Mouse (Mus musculus) stomach, embryonic 14.5 days (tissue): ENCODE results near the gene Prkci. TPM values are rescaled to one million over a fixed set of nuclear protein-coding genes. Genes with fewer than 3 reads are reported as not detected.

Experiments
- ATAC-seq: fragments of 200-750 bp; cut with Nextera tagmentation; 2 replicates; pipeline ENCODE4 v1.8.0; 2017; ENCODE audit warnings: low read depth, moderate TSS enrichment; ENCODE audit not compliant: insufficient number of reproducible peaks, insufficient read depth, low FRiP score
- H3K27ac ChIP-seq: fragments of 300-500 bp; sonication (generic); 2 replicates; pipeline ENCODE4 v1.5.1; 2014; ENCODE audit warnings: mild to moderate bottlenecking, low read length, moderate library complexity, mixed read lengths
- H3K27me3 ChIP-seq: fragments of 300-500 bp; sonication (generic); 2 replicates; pipeline ENCODE4 v1.6.1; 2014; ENCODE audit warnings: low read length, control low read depth, mixed read lengths; ENCODE audit not compliant: control insufficient read depth, insufficient read depth
- H3K36me3 ChIP-seq: fragments of 300-500 bp; sonication (generic); 2 replicates; pipeline ENCODE4 v1.6.1; 2014; ENCODE audit warnings: mild to moderate bottlenecking, control low read depth, low read length, moderate library complexity, mixed read lengths; ENCODE audit not compliant: control insufficient read depth, insufficient read depth
- H3K4me1 ChIP-seq: fragments of 300-500 bp; sonication (generic); 2 replicates; pipeline ENCODE4 v1.6.1; 2014; ENCODE audit warnings: low read length, control low read depth, mixed read lengths; ENCODE audit not compliant: control insufficient read depth, insufficient read depth
- H3K4me2 ChIP-seq: fragments of 300-500 bp; sonication (generic); replicated peaks from 2 replicates; pipeline ENCODE4 v1.6.1; 2014; ENCODE audit warnings: low read depth, low read length, control low read depth
- H3K4me3 ChIP-seq: fragments of 300-500 bp; sonication (generic); 2 replicates; pipeline ENCODE4 v1.5.1; 2014; ENCODE audit warnings: low read depth, low read length, control low read depth
- H3K9ac ChIP-seq: fragments of 300-500 bp; sonication (generic); replicated peaks from 2 replicates; pipeline ENCODE4 v1.6.1; 2014; ENCODE audit warnings: low read depth, mild to moderate bottlenecking, control low read depth, low read length, moderate library complexity, mixed read lengths
- H3K9me3 ChIP-seq: fragments of 300-500 bp; sonication (generic); 2 replicates; pipeline ENCODE4 v1.6.1; 2016; ENCODE audit warnings: low read depth, low read length, control low read depth; ENCODE audit not compliant: control insufficient read depth
- WGBS: fragments of 180-500 bp; shearing (Covaris S2); extraction: QIAGEN DNeasy Blood & Tissue Kit; methylation state at CpG from one replicate; pipeline ENCODE4 v1.1.7; 2014; 5-methylcytosine and 5-hydroxymethylcytosine counted together
- polyA plus RNA-seq: library from polyadenylated mRNA; unstranded; fragments of >200 nt; fragmentation: Nextera tagmentation; extraction: Ambion mirVana; gene quantifications from 2 replicates; pipeline ENCODE4 v1.2.1, GENCODE M21; 2014

Gene Prkci
- polyA plus RNA-seq = 51.0 and 51.7 TPM in 2 replicates

DNA sequence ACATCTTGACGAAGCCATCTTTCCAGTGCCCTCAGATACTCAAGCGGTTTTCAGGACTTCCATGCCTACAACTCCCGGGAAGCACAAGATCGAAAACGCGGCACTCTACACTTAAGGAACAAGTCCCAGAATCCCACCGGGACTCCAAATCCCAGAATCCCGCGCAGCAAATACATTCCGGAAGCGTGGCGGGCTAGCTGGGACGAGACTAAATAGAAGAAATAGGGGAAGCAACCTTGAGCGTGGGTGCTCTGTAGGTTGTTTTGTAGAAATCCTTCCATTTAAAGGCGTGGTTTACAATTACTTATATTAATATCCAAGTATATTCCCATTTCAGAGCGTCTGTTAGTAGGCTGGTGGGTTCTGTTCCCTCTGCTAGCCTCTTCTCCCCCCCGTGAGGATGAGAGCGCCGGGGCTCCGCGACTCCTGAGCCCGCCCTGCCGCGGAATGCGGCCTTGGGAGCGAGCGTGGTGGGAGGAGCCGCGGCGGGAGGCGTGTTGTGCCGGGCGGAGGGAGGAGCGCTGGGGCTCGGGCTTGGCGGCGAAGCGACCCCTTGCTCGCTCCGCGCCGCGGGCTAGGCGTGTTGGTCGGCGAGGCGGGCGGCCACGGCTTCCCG, at the start of gene Prkci:
Gene Prkci, plus strand, starts transcription at position 465 of the 616 bp plus-strand sequence.
- WGBS = under 1% methylated on average over 48 of the region's 50 CpGs
- peak; percentile 95 for ATAC-seq
- Histone ChIP-seq H3K27ac (peak within 1 kb of the TSS; percentile 80), H3K9ac (peak within 1 kb of the TSS; percentile 84), H3K4me1 (peaks cover 19% of the 10 kb centered on the region), H3K9me3 (no peaks in the 10 kb centered on the region), H3K27me3 (no peaks in the 10 kb centered on the region), H3K4me2 (peak within 1 kb of the TSS; percentile 56), H3K4me3 (peak within 1 kb of the TSS; percentile 86), H3K36me3 (no peaks in the 10 kb centered on the region)

DNA sequence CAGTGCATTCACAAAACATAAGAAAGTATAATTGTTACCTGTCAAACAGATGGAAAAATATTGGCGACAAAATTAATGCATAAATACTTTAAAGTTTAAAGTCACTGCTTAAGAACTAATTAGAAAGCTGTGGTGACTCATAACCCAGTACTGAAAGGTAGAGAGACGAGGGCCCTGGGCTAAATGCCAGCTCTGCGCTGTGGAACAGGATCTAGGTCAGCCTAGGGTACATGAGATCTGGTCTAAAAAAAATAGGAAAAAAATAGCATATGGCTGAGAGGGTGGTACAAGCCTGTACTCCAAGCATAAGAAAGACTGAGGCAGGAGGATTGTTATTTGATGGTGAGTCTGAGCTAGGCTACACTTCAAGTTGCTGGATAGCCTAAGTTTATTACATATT, 43.9 kb upstream of the Prkci start:
- H3K9me3 ChIP-seq = no peaks in the 10 kb centered on the region
- no peaks in the 10 kb centered on the region for H3K27me3 ChIP-seq
- H3K4me3 ChIP-seq = no peak overlapping the region
- no peak overlapping the region for H3K9ac ChIP-seq
- H3K27ac ChIP-seq = no peak overlapping the region
- no peaks in the 10 kb centered on the region for H3K4me1 ChIP-seq
- no peak overlapping the region for H3K4me2 ChIP-seq
- ATAC-seq = no peak
- H3K36me3 ChIP-seq = peaks cover 51% of the 10 kb centered on the region
- WGBS = 82% methylated on average over 3 of the region's 3 CpGs

DNA sequence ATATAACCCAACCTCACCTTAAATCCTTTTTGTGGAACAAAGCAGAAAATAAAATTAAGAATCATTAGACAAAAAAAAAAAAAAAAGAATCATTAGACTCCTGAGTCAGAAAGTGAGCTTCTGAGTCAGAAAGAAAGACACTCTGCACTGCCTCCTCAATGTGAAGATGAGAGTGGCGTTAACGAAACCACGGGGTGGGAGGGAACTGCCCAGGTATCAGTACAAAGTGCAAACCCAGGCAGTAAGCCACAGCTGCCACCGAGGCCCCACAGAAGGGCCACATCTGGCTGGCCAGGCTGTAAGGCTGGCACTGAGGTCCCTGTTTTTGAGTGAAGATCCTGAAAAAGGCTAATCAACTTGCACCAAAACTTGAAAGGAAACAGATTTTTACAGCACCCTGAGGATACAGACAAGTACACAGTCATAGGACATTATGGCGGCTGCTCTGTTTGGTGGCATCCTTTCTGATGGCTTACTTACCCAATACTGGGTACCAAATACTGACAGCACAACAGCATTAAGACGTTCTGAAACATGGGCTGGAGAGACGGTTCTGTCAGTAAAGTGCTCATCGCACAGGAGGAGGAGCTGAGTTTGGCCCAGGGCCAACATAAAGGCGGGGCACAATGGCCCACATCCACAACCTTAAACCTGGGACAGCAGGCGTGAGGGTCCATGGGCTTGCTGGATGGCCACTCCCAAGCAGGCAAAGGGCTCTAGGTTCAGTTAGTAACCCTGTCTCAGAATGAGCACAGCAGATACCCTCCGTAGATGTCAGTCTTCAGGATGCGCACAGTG, 43.1 kb upstream of the Prkci start:
- Histone ChIP-seq H3K27ac (no peak overlapping the region), H3K9me3 (no peaks in the 10 kb centered on the region), H3K27me3 (no peaks in the 10 kb centered on the region), H3K4me2 (no peak overlapping the region), H3K4me1 (no peaks in the 10 kb centered on the region), H3K36me3 (peaks cover 55% of the 10 kb centered on the region), H3K9ac (no peak overlapping the region), H3K4me3 (no peak overlapping the region)
- WGBS = 88% methylated on average over 12 of the region's 12 CpGs
- no peak; the same call in 1 of the 2 replicates for ATAC-seq

DNA sequence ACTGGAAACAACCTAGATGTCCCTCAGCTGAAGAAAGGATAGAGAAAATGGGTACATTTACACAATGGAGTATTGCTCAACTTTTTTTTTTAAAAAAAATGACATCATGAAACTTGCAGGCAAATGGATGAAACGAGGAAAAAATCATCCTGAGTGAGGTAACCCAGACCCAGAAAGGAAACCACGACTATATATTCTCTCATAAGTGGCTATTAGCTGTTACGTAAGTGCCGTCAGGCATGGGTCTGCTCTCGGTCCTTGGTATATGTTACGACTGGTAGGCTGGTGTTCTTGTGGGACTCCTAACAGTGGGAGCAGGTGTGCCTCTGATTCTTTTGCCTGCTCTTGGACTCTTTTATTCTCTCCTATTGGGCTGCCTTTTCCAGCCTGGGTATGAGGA, 39.2 kb upstream of the Prkci start:
- Histone ChIP-seq H3K4me1 (no peaks in the 10 kb centered on the region), H3K9ac (no peak overlapping the region), H3K4me3 (no peak overlapping the region), H3K4me2 (no peak overlapping the region), H3K27ac (no peak overlapping the region), H3K27me3 (no peaks in the 10 kb centered on the region), H3K9me3 (no peaks in the 10 kb centered on the region), H3K36me3 (peaks cover 66% of the 10 kb centered on the region)
- ATAC-seq = no peak
- WGBS = 95% methylated on average over 6 of the region's 6 CpGs

DNA sequence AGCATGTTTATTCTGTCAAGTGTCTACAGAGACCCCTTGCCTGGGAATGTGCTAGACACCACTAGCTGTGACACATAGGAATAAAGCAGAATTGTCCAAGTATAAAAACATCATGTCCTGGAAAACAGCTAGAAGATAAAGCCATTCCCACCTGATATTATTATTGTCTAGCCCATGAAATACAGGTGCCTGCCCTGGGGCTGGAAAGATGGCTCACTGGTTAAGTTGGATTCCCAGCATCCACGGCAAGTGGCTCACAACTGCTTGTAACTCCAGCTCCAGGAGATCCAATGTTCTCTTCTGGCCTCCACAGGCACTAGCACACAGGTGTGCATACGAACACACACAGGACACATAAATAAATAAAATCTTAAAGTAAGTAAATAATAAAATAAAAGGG, 36.8 kb upstream of the Prkci start:
- H3K36me3 ChIP-seq = peaks cover 75% of the 10 kb centered on the region
- H3K4me1 ChIP-seq = no peaks in the 10 kb centered on the region
- H3K27ac ChIP-seq = no peak overlapping the region
- no peaks in the 10 kb centered on the region for H3K27me3 ChIP-seq
- H3K9ac ChIP-seq = no peak overlapping the region
- H3K4me2 ChIP-seq = no peak overlapping the region
- H3K9me3 ChIP-seq = no peaks in the 10 kb centered on the region
- no peak overlapping the region for H3K4me3 ChIP-seq
- ATAC-seq = no peak
- 78% methylated on average over 2 of the region's 2 CpGs for WGBS

DNA sequence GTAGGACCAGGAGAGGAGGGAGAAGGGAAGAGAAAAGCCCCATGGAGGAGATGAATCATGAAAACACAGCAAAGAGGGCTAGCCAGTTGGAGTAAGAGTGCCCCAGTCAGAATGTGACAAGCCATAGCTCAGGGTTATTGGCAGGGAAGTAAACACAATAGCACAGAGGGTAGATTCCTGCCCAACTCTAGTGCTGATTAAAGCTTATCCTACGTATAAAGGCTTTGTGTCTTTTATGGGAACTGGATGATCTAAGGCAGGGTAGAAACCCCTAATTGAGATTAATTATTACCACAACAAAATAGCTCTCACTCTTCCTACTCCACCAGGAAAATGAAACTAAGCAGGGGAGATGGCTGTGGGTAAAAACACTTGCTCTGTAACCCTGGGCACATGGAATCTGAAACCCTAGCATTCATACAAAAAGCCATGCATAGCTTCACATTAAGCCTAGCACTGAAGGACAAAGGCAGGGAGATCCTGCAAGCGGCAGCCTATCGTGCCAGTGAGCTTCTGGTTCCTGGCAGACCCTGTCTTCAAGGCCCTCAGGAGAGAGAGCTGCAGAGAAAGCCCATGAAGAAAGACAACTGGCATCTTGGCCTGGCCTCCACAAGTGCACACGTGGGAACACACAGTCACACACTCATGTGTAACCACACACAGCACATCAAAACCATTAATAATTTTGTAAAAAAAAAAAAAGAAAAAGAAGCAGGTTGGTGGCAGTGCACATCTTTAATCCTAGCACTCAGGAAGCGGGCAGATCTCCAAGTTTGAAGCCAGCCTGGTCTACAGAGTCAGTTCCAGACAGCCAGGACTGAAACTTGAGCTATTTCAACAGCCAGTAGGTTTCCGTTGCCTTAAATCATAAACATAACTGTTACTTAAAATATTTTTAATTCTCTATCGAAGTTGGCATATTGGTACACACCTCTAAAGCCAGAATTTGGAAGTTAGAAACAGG, 35.4 kb upstream of the Prkci start:
- Histone ChIP-seq H3K4me1 (no peaks in the 10 kb centered on the region), H3K4me3 (no peak overlapping the region), H3K9ac (no peak overlapping the region), H3K27me3 (no peaks in the 10 kb centered on the region), H3K9me3 (no peaks in the 10 kb centered on the region), H3K36me3 (peaks cover 78% of the 10 kb centered on the region), H3K27ac (no peak overlapping the region), H3K4me2 (no peak overlapping the region)
- 62% methylated on average over 7 of the region's 7 CpGs for WGBS
- ATAC-seq = no peak

DNA sequence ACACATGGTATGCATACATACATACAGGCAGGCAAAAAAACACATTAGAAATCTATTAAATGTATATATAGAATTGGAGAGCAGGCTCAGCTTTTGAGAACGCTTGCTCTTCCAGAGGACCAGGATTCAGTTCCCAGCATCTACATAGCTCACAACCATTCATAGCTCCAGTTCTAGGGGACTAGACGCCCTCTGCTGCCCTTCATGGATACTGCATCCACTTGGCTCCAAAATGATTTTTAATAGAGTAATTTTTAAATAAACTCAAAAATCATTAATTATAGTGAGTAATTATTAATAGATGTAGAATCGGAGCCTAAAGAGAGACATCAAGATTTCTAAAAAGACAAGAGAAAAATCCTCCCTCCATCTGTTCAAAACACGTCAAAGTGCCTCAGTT, 32.4 kb upstream of the Prkci start:
- H3K27me3 ChIP-seq = no peaks in the 10 kb centered on the region
- H3K4me2 ChIP-seq = no peak overlapping the region
- no peak overlapping the region for H3K4me3 ChIP-seq
- H3K4me1 ChIP-seq = peaks cover 5% of the 10 kb centered on the region
- no peaks in the 10 kb centered on the region for H3K9me3 ChIP-seq
- H3K27ac ChIP-seq = no peak overlapping the region
- ATAC-seq = no peak
- H3K36me3 ChIP-seq = peaks cover 65% of the 10 kb centered on the region
- 89% methylated on average over 4 of the region's 4 CpGs for WGBS
- H3K9ac ChIP-seq = no peak overlapping the region

DNA sequence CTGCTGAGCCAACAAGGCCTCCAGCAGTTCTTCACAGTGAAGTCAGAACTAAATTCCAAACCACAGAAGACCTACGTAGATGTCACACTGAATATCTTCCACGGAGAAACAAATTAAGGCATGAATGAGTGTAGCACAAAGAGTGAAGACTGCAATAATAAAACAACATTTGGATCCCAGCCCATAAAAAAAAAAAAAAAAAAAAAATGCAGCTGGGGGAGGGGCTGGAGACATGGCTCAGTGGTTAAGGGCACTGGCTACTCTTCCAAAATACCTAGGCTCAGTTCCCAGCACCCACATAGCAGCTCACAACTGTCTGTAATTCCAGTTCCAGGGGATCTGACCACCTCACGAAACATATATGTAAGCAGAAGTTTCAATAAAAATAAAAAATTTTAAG, 31.3 kb upstream of the Prkci start:
- 92% methylated on average over 3 of the region's 3 CpGs for WGBS
- ATAC-seq = no peak
- Histone ChIP-seq H3K4me3 (no peak overlapping the region), H3K36me3 (peaks cover 56% of the 10 kb centered on the region), H3K27ac (no peak overlapping the region), H3K9ac (no peak overlapping the region), H3K9me3 (no peaks in the 10 kb centered on the region), H3K27me3 (no peaks in the 10 kb centered on the region), H3K4me2 (no peak overlapping the region), H3K4me1 (peaks cover 7% of the 10 kb centered on the region)
